Mouse (Mus musculus) thymus, postnatal 10 days (tissue): ENCODE data around the gene Gar1.

Source experiments
- DNase-seq, 2 experiments: peaks; one replicate each; pipeline ENCODE4 v3.0.0; 2021; ENCODE audit warnings: low spot score in 2 of 2

Gar1 gene

DNA sequence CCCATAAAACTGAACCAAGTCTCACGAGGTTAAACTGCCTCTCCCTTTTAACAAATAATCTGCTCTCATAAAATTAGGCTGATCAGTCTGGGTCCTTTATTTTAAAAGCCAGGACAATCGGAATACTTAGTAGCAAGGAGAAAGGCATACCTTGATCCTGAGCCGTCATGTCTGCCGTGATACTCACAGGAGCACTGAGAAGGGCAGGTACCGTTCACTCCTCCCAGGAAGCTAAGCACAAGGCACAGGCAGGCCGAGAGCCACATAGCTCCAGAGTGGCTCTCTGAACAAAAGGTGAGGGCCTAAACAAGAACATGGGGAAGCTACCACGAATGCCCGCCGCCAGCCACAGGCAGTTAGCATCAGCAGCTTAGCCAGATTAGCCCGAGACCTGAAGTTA is 27.4 kb downstream of the Gar1 start, which contains the start of gene Lrit3:
Lrit3 (minus strand) TSS at position 266 of the 400 bp plus-strand sequence.
- DNase-seq, result no peak

DNA sequence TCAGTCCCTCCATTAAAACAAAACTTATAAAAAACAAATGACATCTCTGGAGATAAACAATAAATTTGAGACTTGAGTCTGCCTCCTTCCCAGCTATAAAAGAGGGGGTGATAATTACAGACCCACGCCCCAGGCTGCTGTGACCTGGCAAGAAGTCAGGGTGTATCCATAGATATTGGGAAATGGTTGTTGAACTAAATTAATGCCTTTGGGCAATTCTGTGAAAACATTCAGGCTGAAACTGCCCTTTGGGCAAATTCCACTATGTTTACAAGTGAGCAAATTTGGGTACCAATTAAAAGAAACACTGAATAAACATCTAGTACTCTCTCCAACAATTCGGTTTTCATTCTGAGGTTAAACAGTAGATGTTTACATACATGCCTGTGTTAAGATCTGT is 32.2 kb downstream of the Gar1 start:
- no peak for DNase-seq

DNA sequence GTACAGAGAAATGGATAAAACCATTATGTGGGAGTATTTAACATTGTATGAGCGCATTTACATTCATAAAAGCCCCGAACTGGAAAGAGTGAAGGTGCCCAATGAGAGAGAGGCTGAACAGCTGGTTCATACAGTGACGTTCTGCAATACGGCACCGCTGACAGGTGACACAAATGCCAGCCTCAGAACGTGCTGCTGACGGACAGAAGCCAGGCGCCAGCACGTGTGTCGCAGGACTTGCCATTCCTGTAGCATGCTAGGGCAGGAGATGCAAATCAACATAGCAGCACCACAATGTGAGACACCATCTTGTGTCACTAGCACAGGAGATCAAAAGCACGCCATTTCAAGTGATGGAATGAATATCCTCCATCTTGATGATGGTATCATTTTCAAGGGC is 32.6 kb downstream of the Gar1 start:
- no peak for DNase-seq

DNA sequence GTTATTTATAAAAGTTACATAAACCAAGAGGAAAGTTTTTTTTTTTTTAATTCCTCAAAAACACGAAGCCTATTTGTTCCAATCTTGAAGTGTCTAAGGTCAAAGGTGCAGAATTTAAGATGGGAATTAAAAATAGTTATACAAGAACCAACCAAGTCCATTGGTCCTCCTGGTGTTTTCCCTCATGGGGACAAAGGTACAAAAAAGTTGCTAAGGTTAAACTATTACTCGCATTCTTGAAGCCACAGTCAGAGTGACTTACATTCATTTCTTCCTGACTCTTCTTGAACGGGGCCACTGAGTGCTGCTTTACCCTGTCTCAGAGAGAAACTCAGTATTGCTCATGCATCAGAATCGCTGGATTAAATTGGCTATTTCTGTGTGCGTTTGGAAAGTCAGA is 33.9 kb downstream of the Gar1 start:
- DNase-seq, result no peak

DNA sequence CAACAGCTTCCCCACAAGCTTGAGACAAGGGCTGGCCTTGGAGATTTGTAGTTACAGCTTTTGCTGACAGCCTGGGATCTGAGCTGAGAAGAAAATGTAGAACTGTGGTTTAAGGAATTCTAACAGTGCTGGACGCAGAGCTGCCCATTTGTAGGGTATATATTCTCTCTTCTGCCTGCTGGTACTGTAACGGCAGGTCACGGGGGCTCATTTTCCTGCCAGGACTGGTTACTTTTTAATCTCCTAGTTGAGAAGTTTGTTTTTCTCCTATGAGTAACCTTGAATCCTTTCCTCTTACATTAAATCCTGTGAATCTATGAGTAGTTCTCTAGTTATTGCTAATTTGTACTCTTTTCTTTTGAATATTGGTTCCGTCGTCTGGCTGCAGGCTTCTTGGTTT is 37.4 kb downstream of the Gar1 start:
- no peak for DNase-seq

DNA sequence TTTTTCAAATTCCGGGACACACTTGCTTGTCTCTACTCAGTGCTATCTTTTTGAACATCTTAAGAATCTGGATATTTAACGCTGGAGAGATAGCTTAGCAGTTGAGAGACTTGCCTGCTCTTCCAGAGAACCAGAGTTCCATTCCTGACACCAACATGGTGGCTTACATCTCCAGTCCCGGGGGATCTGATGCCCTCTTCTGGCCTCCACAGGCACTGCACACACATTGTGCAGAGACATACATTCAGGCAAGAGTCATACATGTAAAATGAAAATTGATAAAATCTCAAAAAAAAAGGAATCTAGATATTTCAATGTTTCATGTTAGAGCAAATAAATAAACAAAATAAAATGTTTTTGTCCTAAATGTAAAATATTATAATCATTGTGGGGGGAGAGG is 48.5 kb downstream of the Gar1 start:
- no peak for DNase-seq

DNA sequence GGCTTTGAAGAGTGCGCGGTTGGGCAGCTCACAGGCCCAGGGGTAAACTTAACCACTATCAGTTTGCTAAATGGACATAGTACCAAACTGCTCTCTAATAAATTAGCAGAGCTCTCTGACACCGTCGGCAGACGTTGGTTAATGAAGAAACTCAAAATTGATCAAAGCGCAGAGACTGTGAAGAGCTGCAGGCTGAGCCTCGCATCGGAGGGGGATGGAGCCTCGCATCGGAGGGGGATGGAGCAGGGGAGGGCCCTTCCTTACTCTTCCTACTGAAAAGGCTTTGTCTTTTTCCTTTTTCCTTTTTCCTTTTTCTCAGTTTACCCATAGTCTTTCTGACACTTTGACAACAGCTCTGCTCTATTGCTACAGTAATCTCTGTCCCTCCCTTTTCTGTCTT is 49.8 kb downstream of the Gar1 start:
- no peak for DNase-seq
